Mouse (Mus musculus): Measurements from ENCODE around the gene Ugdh. TPM values are rescaled to one million over a fixed set of nuclear protein-coding genes. Genes with fewer than 3 reads are reported as not detected.

The Ugdh gene
- total RNA-seq, 2 experiments from 2014 or later = 16.7 to 17.8 TPM

DNA sequence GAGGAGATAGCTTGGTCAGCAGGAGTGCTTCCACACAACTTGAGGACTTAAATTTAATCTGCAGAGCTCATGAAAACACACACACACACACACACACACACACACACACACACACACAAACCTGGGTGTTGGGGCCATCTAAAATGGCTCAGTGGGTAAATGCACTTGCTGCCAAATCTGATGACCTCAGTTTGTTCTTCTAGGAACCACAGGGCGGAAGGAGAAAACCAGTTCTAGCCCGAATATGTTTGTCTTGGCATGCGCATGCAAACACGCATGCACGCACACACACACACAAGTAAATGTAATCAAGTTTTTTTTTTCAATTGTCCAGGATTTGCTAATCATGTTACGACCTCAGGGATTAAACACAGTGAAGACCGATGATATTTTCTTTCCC, 64.2 kb downstream of the Ugdh start:
- intact Hi-C loops (cut with DNase I) = no loop called here
- DNase-seq (ENCODE audit: low spot score) = no peak

GRCm38 (mm10) chr5:65367837-65368236, 67.9 kb downstream of the Ugdh start:
- intact Hi-C loops (cut with DNase I) = no loop called here
- no peak for DNase-seq (ENCODE audit: low spot score)

Other genes with a start within 250 kb of the Ugdh start
- 1 to 10 TPM; 2.1 TPM for gene Wdr19, start 236.3 kb downstream of the Ugdh start, total RNA-seq (2021)
- gene Rfc1, start 100.3 kb downstream of the Ugdh start, total RNA-seq (2021) = 10 to 100 TPM; 27.5 to 30.4 TPM
- under 1 TPM in 1 of 2 experiments, not detected in 1; 0.31 TPM for gene Klb, start 87.6 kb downstream of the Ugdh start, total RNA-seq (2021)
- 100 to 1,000 TPM; 612 to 670 TPM for gene Rpl9, start 44.5 kb downstream of the Ugdh start, total RNA-seq (2021)
- gene Lias, start 44.5 kb downstream of the Ugdh start, total RNA-seq (2021) = 10 to 100 TPM; 50.8 to 52.3 TPM
- gene Gm43552, start 56.9 kb upstream of the Ugdh start, total RNA-seq (2021) = not detected
- gene Smim14, start 101.2 kb upstream of the Ugdh start, total RNA-seq (2021) = 100 to 1,000 TPM in 1 of 2 experiments, 10 to 100 TPM in 1; 91.5 to 105 TPM
- 10 to 100 TPM; 70.4 to 70.9 TPM for gene Ube2k, start 101.3 kb upstream of the Ugdh start, total RNA-seq (2021)